Mouse (Mus musculus): ENCODE data around the gene Fastkd5. TPM values are rescaled to one million over a fixed set of nuclear protein-coding genes. Genes with fewer than 3 reads are reported as not detected.

The Fastkd5 gene
- polyA plus RNA-seq, 1 experiment = 1.6 TPM

- Histone ChIP-seq H3K27ac (ENCODE audit: control insufficient read depth, insufficient read depth, low read depth, low read length) (no peak overlapping the region), H3K27me3 (ENCODE audit: control insufficient read depth, insufficient read depth, low read length) (no peaks in the 10 kb centered on the region), H3K4me3 (ENCODE audit: control insufficient read depth, low read depth, low read length) (no peak overlapping the region), H3K4me1 (ENCODE audit: control insufficient read depth, insufficient read depth, low read length) (no peaks in the 10 kb centered on the region), H3K36me3 (ENCODE audit: control insufficient read depth, insufficient read depth, low read length) (peaks cover 9% of the 10 kb centered on the region)
- TF ChIP-seq POLR2A (IDR thresholded peaks at IDR 0.05; ENCODE audit: control insufficient read depth, low read depth, low read length) = no peak
Measured at GRCm38 (mm10) chr2:130602195-130602594, 27.6 kb downstream of the Fastkd5 start.

- Histone ChIP-seq H3K36me3 (ENCODE audit: control insufficient read depth, insufficient read depth, low read length) (peaks cover 6% of the 10 kb centered on the region), H3K27me3 (ENCODE audit: control insufficient read depth, insufficient read depth, low read length) (no peaks in the 10 kb centered on the region), H3K27ac (ENCODE audit: control insufficient read depth, insufficient read depth, low read depth, low read length) (no peak overlapping the region), H3K4me3 (ENCODE audit: control insufficient read depth, low read depth, low read length) (no peak overlapping the region), H3K4me1 (ENCODE audit: control insufficient read depth, insufficient read depth, low read length) (no peaks in the 10 kb centered on the region; the same call in 1 of the 2 replicates)
- TF ChIP-seq POLR2A (IDR thresholded peaks at IDR 0.05; ENCODE audit: control insufficient read depth, low read depth, low read length) (no peak), CTCF (IDR thresholded peaks at IDR 0.05; ENCODE audit: control insufficient read depth, insufficient read depth, insufficient replicate concordance, low read depth, low read length) (no peak)
Measured at GRCm38 (mm10) chr2:130598399-130598798, 31.4 kb downstream of the Fastkd5 start.

GRCm38 (mm10) chr2:130597601-130598010 is 32.2 kb downstream of the Fastkd5 start:
- Histone ChIP-seq H3K4me1 (ENCODE audit: control insufficient read depth, insufficient read depth, low read length) (no peaks in the 10 kb centered on the region; the same call in 1 of the 2 replicates), H3K27ac (ENCODE audit: control insufficient read depth, insufficient read depth, low read depth, low read length) (no peak overlapping the region), H3K36me3 (ENCODE audit: control insufficient read depth, insufficient read depth, low read length) (peaks cover 6% of the 10 kb centered on the region), H3K27me3 (ENCODE audit: control insufficient read depth, insufficient read depth, low read length) (no peaks in the 10 kb centered on the region), H3K4me3 (ENCODE audit: control insufficient read depth, low read depth, low read length) (no peak overlapping the region)
- TF ChIP-seq CTCF (IDR thresholded peaks at IDR 0.05; ENCODE audit: control insufficient read depth, insufficient read depth, insufficient replicate concordance, low read depth, low read length) = peak; percentile 9; the same call in 1 of the 2 replicates
- no peak for TF ChIP-seq POLR2A (IDR thresholded peaks at IDR 0.05; ENCODE audit: control insufficient read depth, low read depth, low read length)

- Histone ChIP-seq H3K27me3 (ENCODE audit: control insufficient read depth, insufficient read depth, low read length) (no peaks in the 10 kb centered on the region), H3K4me3 (ENCODE audit: control insufficient read depth, low read depth, low read length) (no peak overlapping the region), H3K36me3 (ENCODE audit: control insufficient read depth, insufficient read depth, low read length) (peaks cover 6% of the 10 kb centered on the region), H3K4me1 (ENCODE audit: control insufficient read depth, insufficient read depth, low read length) (no peaks in the 10 kb centered on the region; the same call in 1 of the 2 replicates), H3K27ac (ENCODE audit: control insufficient read depth, insufficient read depth, low read depth, low read length) (no peak overlapping the region)
- no peak for TF ChIP-seq POLR2A (IDR thresholded peaks at IDR 0.05; ENCODE audit: control insufficient read depth, low read depth, low read length)
- no peak for TF ChIP-seq CTCF (IDR thresholded peaks at IDR 0.05; ENCODE audit: control insufficient read depth, insufficient read depth, insufficient replicate concordance, low read depth, low read length)
Measured at GRCm38 (mm10) chr2:130595596-130595995, 34.2 kb downstream of the Fastkd5 start.

- Histone ChIP-seq H3K27me3 (ENCODE audit: control insufficient read depth, insufficient read depth, low read length) (no peaks in the 10 kb centered on the region), H3K4me1 (ENCODE audit: control insufficient read depth, insufficient read depth, low read length) (no peaks in the 10 kb centered on the region; the same call in none of the 2 replicates), H3K27ac (ENCODE audit: control insufficient read depth, insufficient read depth, low read depth, low read length) (no peak overlapping the region), H3K36me3 (ENCODE audit: control insufficient read depth, insufficient read depth, low read length) (no peaks in the 10 kb centered on the region; the same call in 1 of the 2 replicates), H3K4me3 (ENCODE audit: control insufficient read depth, low read depth, low read length) (peak overlapping the region; percentile 79)
- TF ChIP-seq CTCF (IDR thresholded peaks at IDR 0.05; ENCODE audit: control insufficient read depth, insufficient read depth, insufficient replicate concordance, low read depth, low read length) = no peak
- no peak for TF ChIP-seq POLR2A (IDR thresholded peaks at IDR 0.05; ENCODE audit: control insufficient read depth, low read depth, low read length)
Measured at GRCm38 (mm10) chr2:130591016-130591415, 38.8 kb downstream of the Fastkd5 start.

GRCm38 (mm10) chr2:130589761-130590160 is 40.1 kb downstream of the Fastkd5 start:
- TF ChIP-seq POLR2A (IDR thresholded peaks at IDR 0.05; ENCODE audit: control insufficient read depth, low read depth, low read length) (no peak), CTCF (IDR thresholded peaks at IDR 0.05; ENCODE audit: control insufficient read depth, insufficient read depth, insufficient replicate concordance, low read depth, low read length) (no peak)
- Histone ChIP-seq H3K27ac (ENCODE audit: control insufficient read depth, insufficient read depth, low read depth, low read length) (peak overlapping the region; percentile 81), H3K4me3 (ENCODE audit: control insufficient read depth, low read depth, low read length) (peak overlapping the region; percentile 79), H3K27me3 (ENCODE audit: control insufficient read depth, insufficient read depth, low read length) (no peaks in the 10 kb centered on the region), H3K36me3 (ENCODE audit: control insufficient read depth, insufficient read depth, low read length) (no peaks in the 10 kb centered on the region; the same call in 1 of the 2 replicates), H3K4me1 (ENCODE audit: control insufficient read depth, insufficient read depth, low read length) (no peaks in the 10 kb centered on the region; the same call in none of the 2 replicates)

- TF ChIP-seq POLR2A (IDR thresholded peaks at IDR 0.05; ENCODE audit: control insufficient read depth, low read depth, low read length) (peak; percentile 50; the same call in 1 of the 2 replicates), CTCF (IDR thresholded peaks at IDR 0.05; ENCODE audit: control insufficient read depth, insufficient read depth, insufficient replicate concordance, low read depth, low read length) (no peak)
- no peaks in the 10 kb centered on the region for H3K27me3 ChIP-seq (ENCODE audit: control insufficient read depth, insufficient read depth, low read length)
- H3K4me3 ChIP-seq (ENCODE audit: control insufficient read depth, low read depth, low read length) = peak overlapping the region; percentile 79
- H3K27ac ChIP-seq (ENCODE audit: control insufficient read depth, insufficient read depth, low read depth, low read length) = peak overlapping the region; percentile 81
- H3K36me3 ChIP-seq (ENCODE audit: control insufficient read depth, insufficient read depth, low read length) = no peaks in the 10 kb centered on the region; the same call in 1 of the 2 replicates
- no peaks in the 10 kb centered on the region; the same call in none of the 2 replicates for H3K4me1 ChIP-seq (ENCODE audit: control insufficient read depth, insufficient read depth, low read length)
Measured at GRCm38 (mm10) chr2:130589157-130589556, 40.7 kb downstream of the Fastkd5 start.

Data from testis, adult 2 months (tissue).